Mouse (Mus musculus) neural tube, embryonic 11.5 days (tissue): ENCODE data around the gene Hipk1. TPM values are rescaled to one million over a fixed set of nuclear protein-coding genes. Genes with fewer than 3 reads are reported as not detected.
A peak's percentile ranks its signal among the peaks of the same experiment; 100 is the strongest.

Experiments used
- ATAC-seq: fragments of 200-750 bp; cut with Nextera tagmentation; 2 replicates; pipeline ENCODE4 v1.8.0; 2017; ENCODE audit warnings: moderate number of reproducible peaks, mild to moderate bottlenecking, moderate TSS enrichment, moderate library complexity; ENCODE audit not compliant: insufficient read depth, low FRiP score, low TSS enrichment
- DNase-seq: peaks from one replicate; pipeline ENCODE4 v3.0.0-alpha.2; 2015; ENCODE audit warnings: low spot score
- H3K27ac ChIP-seq: fragments of 300-500 bp; sonication (generic); 2 replicates; pipeline ENCODE4 v1.5.1; 2014; ENCODE audit warnings: low read depth, mild to moderate bottlenecking, low read length
- H3K27me3 ChIP-seq: fragments of 300-500 bp; sonication (generic); 2 replicates; pipeline ENCODE4 v1.6.1; 2014; ENCODE audit warnings: mild to moderate bottlenecking, low read length, mixed read lengths; ENCODE audit not compliant: control insufficient read depth, insufficient read depth
- H3K36me3 ChIP-seq: fragments of 300-500 bp; sonication (generic); 2 replicates; pipeline ENCODE4 v1.6.1; 2014; ENCODE audit warnings: mild to moderate bottlenecking, low read length, moderate library complexity, mixed read lengths; ENCODE audit not compliant: control insufficient read depth, insufficient read depth
- H3K4me1 ChIP-seq: fragments of 300-500 bp; sonication (generic); 2 replicates; pipeline ENCODE4 v1.6.1; 2014; ENCODE audit warnings: low read length, mixed read lengths; ENCODE audit not compliant: control insufficient read depth, insufficient read depth
- H3K4me2 ChIP-seq: fragments of 300-500 bp; sonication (generic); 2 replicates; pipeline ENCODE4 v1.6.1; 2014; ENCODE audit warnings: low read depth, mild to moderate bottlenecking, moderate library complexity
- H3K4me3 ChIP-seq: fragments of 300-500 bp; sonication (generic); 2 replicates; pipeline ENCODE4 v1.5.1; 2014; ENCODE audit warnings: low read depth, low read length
- H3K9ac ChIP-seq: fragments of 300-500 bp; sonication (generic); 2 replicates; pipeline ENCODE4 v1.6.1; 2014; ENCODE audit warnings: mild to moderate bottlenecking, low read length
- H3K9me3 ChIP-seq: fragments of 300-500 bp; sonication (generic); 2 replicates; pipeline ENCODE4 v1.6.1; 2016; ENCODE audit warnings: low read length; ENCODE audit not compliant: control insufficient read depth
- WGBS: fragments of 180-500 bp; shearing (Covaris S2); extraction: QIAGEN DNeasy Blood & Tissue Kit; methylation state at CpG from one replicate; pipeline ENCODE4 v1.1.7; 2014; 5-methylcytosine and 5-hydroxymethylcytosine counted together
- polyA plus RNA-seq: library from polyadenylated mRNA; unstranded; fragments of >200 nt; fragmentation: Nextera tagmentation; extraction: Ambion mirVana; gene quantifications from 2 replicates; pipeline ENCODE4 v1.2.1, GENCODE M21; 2014

Gene Hipk1
- polyA plus RNA-seq, 1 experiment from 2014 or later: 16.0 TPM

DNA sequence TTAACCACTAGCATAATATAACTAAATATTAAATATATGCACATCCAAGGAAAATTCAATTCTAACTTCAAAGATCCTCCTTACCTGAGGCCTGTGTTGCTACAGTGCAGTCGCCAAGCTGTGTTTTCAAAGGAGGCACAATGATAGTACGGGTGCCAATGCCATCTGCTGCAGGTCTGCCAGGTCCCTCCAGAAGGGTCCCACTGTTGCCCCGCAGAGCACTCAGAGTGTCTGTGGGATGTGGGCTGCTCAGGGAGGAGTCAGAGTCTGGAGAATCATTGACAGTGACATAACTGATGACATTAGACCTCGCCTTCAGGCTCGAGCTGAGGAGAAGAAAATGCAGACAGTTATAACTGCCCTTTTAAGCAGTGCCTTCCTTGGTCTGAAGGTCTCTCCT, 44.7 kb downstream of the Hipk1 start:
- WGBS: 83% methylated on average over 5 of the region's 5 CpGs
- H3K36me3 ChIP-seq: peaks cover 8% of the 10 kb centered on the region

DNA sequence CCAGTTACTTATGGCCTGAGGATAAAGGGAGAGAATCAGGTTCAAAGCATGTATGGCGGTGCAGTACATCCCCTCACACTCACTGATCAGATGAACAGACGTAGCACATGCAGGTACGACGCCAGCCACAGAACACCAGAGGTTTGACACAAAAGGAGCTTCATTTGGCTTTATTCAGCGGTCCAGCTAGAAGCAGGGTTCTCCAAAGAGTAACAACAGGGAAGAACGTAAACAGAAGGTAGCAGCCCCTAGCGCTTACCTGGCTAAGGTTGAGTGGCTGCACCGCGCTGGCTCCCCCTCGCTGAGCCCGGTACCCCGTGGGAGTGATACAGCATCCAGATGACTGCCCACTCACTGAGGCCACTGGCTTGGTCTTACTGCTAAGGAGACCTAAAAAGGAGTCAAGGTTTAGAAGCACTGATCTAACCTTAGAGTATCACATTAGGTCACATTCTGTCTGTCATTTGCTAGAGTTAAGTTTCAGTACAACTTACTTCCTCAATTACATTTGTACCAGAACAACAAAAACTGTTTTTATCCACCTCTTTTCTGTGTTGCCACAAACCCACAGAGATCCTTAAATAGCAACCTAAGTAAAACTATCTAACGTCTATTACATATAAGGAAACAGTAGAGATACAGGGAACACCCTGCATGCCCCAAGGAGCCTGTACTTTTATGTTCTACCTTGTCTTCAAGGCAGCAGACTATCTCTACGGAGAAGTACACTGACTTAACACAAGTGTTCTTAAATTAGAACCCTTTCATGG, 46.2 kb downstream of the Hipk1 start:
- DNase-seq (no peak), ATAC-seq (no peak)
- Histone ChIP-seq H3K9me3 (no peaks in the 10 kb centered on the region), H3K36me3 (peaks cover 8% of the 10 kb centered on the region), H3K4me2 (no peak overlapping the region), H3K4me3 (no peak overlapping the region), H3K27me3 (no peaks in the 10 kb centered on the region), H3K4me1 (no peaks in the 10 kb centered on the region), H3K27ac (no peak overlapping the region), H3K9ac (no peak overlapping the region)
- 87% methylated on average over 14 of the region's 14 CpGs for WGBS

More for the DNA sequence above, 44.7 kb downstream of the Hipk1 start:
- H3K4me1 ChIP-seq: no peaks in the 10 kb centered on the region
- no peak overlapping the region for H3K4me2 ChIP-seq
- DNase-seq (no peak), ATAC-seq (no peak)
- H3K4me3 ChIP-seq: no peak overlapping the region
- H3K27me3 ChIP-seq: no peaks in the 10 kb centered on the region
- H3K9ac ChIP-seq: no peak overlapping the region
- no peaks in the 10 kb centered on the region for H3K9me3 ChIP-seq
- no peak overlapping the region for H3K27ac ChIP-seq

DNA sequence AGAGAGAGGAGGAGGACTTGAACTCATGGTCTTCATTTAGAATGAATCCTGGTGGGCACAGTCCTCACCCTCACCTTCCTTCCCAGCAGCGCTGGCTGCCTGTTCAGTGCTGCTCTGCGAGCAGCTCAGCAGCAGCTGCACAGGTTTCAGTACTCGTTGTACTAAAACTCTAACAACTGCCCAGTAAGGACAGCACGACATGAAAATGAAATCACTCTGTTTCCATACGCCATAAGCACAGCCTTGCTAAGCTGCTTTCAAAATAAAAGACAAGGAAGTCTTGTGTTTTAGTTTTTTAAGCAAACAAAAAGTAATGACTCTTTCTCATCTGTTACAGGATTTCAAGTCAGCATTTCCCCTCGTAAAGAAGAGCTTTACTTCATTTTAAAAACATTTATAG, 48.2 kb downstream of the Hipk1 start:
- no peak overlapping the region for H3K27ac ChIP-seq
- peaks cover 8% of the 10 kb centered on the region for H3K36me3 ChIP-seq
- H3K4me2 ChIP-seq: no peak overlapping the region
- H3K4me3 ChIP-seq: no peak overlapping the region
- no peaks in the 10 kb centered on the region for H3K27me3 ChIP-seq
- no peaks in the 10 kb centered on the region for H3K9me3 ChIP-seq
- DNase-seq: no peak
- H3K9ac ChIP-seq: no peak overlapping the region
- ATAC-seq: no peak
- 87% methylated on average over 6 of the region's 6 CpGs for WGBS
- no peaks in the 10 kb centered on the region for H3K4me1 ChIP-seq

GRCm38 (mm10) chr3:103740342-103740741, 51.0 kb downstream of the Hipk1 start:
- H3K4me2 ChIP-seq: no peak overlapping the region
- 25% methylated on average over 5 of the region's 5 CpGs for WGBS
- H3K27me3 ChIP-seq: no peaks in the 10 kb centered on the region
- DNase-seq: no peak
- no peaks in the 10 kb centered on the region for H3K9me3 ChIP-seq
- H3K27ac ChIP-seq: no peak overlapping the region
- no peak overlapping the region for H3K4me3 ChIP-seq
- peaks cover 26% of the 10 kb centered on the region for H3K4me1 ChIP-seq
- peaks cover 3% of the 10 kb centered on the region for H3K36me3 ChIP-seq
- ATAC-seq: no peak
- H3K9ac ChIP-seq: no peak overlapping the region

DNA sequence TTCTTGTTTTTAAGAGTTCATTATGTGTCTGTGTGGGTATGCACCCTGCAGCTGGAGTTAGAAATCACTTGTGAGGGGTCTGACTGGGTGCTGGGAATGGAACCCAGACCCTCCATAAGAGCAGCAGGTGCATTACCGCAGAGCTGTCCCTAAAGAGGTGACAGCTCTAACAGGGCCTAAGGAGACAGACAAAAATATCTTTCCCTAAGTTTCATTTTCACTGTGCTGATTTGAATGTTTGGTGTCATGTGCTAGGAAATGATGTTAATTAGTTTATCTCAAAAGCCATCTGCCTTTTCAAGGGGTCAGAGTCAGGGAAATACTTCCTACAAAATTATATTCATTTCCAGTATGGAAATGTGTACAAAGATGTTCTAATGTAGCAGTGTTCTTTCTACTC, 52.0 kb downstream of the Hipk1 start, which contains the start of gene Gm10964:
Gm10964 (plus strand) TSS at position 38 of the 400 bp plus-strand sequence.
- ATAC-seq (no peak), DNase-seq (no peak)
- peaks cover 36% of the 10 kb centered on the region for H3K4me1 ChIP-seq
- no peaks in the 10 kb centered on the region for H3K9me3 ChIP-seq
- peak within 1 kb of the TSS; percentile 48; the same call in 1 of the 2 replicates for H3K9ac ChIP-seq
- H3K27me3 ChIP-seq: no peaks in the 10 kb centered on the region
- WGBS: 92% methylated on average over 1 of the region's 1 CpGs
- peaks cover 3% of the 10 kb centered on the region for H3K36me3 ChIP-seq
- peak within 1 kb of the TSS; percentile 45 for H3K4me2 ChIP-seq
- H3K27ac ChIP-seq: peak within 1 kb of the TSS; percentile 88
- peak within 1 kb of the TSS; percentile 22; the same call in 1 of the 2 replicates for H3K4me3 ChIP-seq

DNA sequence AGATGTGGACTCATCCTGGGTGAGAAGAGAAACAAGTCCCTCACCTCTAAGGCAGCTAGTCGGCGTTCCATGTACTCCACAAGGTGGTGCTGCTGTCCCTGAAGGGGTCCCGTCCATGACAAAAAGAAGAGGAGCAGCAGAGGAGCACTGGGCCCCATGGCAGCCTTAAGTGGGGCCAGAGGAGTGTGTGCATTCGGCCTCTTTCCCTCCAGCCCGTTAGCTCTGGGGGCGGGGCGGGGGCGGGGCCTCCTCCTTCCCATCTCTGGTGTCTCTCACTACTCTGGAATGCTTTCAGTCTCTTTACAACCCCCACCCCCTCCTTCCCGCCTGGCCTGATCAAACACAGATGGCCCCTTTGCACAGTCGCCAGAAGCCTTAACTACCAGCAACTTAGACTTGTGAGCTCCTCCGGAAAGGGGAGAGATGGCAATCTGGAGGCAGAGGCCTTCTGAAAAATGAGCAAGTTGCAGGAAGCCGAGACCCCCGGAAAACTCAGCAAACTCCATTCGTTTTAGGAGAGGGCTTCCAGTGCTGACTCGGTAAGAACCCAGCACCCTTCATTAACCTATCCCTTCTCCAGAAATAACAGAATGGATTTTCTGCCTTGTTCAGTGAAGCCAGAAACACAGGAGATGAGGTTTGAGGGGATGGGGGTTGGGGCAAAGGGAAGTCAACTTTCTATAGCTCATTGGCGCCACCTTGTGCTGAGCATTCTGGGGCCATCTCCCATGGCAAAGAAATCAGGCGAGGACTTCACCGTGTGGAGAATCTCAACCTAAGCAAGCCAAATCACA, 53.4 kb downstream of the Hipk1 start, which contains the start of gene Olfml3:
Olfml3 (minus strand) TSS at position 224 of the 794 bp plus-strand sequence.
- peak within 1 kb of the TSS; percentile 22; the same call in 1 of the 2 replicates for H3K4me3 ChIP-seq
- no peaks in the 10 kb centered on the region for H3K9me3 ChIP-seq
- peak; percentile 91 for DNase-seq
- peak within 1 kb of the TSS; percentile 45 for H3K4me2 ChIP-seq
- peak within 1 kb of the TSS; percentile 48 for H3K9ac ChIP-seq
- peak; percentile 72 for ATAC-seq
- H3K36me3 ChIP-seq: no peaks in the 10 kb centered on the region; the same call in 1 of the 2 replicates
- under 1% methylated on average over 18 of the region's 18 CpGs for WGBS
- H3K27me3 ChIP-seq: no peaks in the 10 kb centered on the region
- peaks cover 43% of the 10 kb centered on the region for H3K4me1 ChIP-seq
- H3K27ac ChIP-seq: peak within 1 kb of the TSS; percentile 88

DNA sequence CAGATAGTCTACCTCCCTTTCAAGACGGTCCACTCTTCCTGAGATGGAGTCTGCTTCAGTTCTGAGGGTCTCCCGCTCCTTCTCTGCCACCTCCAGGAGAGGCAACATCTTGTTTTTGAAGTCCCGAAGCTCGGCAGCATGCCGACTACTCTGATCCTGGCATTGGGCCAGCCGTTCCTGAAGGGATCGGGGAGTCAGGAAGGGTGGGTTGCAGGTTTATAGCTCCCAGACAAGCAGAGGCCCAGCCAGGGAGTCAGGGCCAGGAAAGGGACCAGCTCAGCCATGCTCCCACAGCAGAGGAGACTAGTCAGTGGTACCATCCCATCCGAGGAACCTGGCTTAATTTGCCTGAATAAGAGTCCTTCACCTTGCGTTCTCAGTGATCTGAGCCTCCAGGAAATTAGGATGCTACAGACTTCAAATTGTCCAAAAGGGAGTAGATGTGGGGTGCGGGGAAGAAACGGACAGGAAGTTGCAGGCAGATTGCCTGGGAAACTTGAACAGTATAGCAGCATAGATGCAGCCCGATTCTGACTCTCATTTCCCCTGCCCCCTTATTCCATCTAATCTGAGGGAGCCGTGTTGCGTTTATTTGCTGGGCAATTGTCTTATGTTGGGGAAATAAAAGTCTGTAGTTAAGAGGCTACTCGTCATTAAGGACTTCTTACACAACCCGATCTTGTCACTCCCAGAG, 54.2 kb downstream of the Hipk1 start:
- H3K4me2 ChIP-seq: peak overlapping the region; percentile 45
- no peaks in the 10 kb centered on the region for H3K27me3 ChIP-seq
- H3K27ac ChIP-seq: 0 out of 2 replicates have a peak overlapping the region, but pooled peaks have one; percentile 44
- WGBS: 51% methylated on average over 16 of the region's 16 CpGs
- peak overlapping the region; percentile 4; the same call in 1 of the 2 replicates for H3K4me3 ChIP-seq
- peaks cover 43% of the 10 kb centered on the region for H3K4me1 ChIP-seq
- H3K9me3 ChIP-seq: no peaks in the 10 kb centered on the region
- peak overlapping the region; percentile 26; the same call in 1 of the 2 replicates for H3K9ac ChIP-seq
- DNase-seq: no peak
- no peaks in the 10 kb centered on the region; the same call in 1 of the 2 replicates for H3K36me3 ChIP-seq
- ATAC-seq: no peak
